Mouse (Mus musculus) heart, postnatal 0 days (tissue): Measurements from ENCODE around the gene Phip. TPM values are rescaled to one million over a fixed set of nuclear protein-coding genes. Genes with fewer than 3 reads are reported as not detected.

Experiments
- ATAC-seq: fragments of 200-750 bp; cut with Nextera tagmentation; 2 replicates; pipeline ENCODE4 v1.8.0; 2017; ENCODE audit warnings: low read depth, moderate number of reproducible peaks, moderate library complexity; ENCODE audit not compliant: insufficient read depth
- DNase-seq: peaks from one replicate; pipeline ENCODE4 v3.0.0-alpha.2; 2016; ENCODE audit warnings: low spot score
- H3K27ac ChIP-seq: fragments of 300-500 bp; sonication (generic); 2 replicates; pipeline ENCODE4 v1.5.1; 2014; ENCODE audit warnings: low read depth, mild to moderate bottlenecking
- H3K27me3 ChIP-seq: fragments of 300-500 bp; sonication (generic); 2 replicates; pipeline ENCODE4 v1.6.1; 2014; ENCODE audit warnings: low read length, mixed read lengths; ENCODE audit not compliant: control insufficient read depth, insufficient read depth
- H3K36me3 ChIP-seq: fragments of 300-500 bp; sonication (generic); replicated peaks from 2 replicates; pipeline ENCODE4 v1.6.1; 2014; ENCODE audit warnings: low read length, mixed read lengths; ENCODE audit not compliant: control insufficient read depth, insufficient read depth
- H3K4me1 ChIP-seq: fragments of 300-500 bp; sonication (generic); 2 replicates; pipeline ENCODE4 v1.6.1; 2014; ENCODE audit warnings: antibody characterized with exemption; ENCODE audit not compliant: control insufficient read depth, insufficient read depth
- H3K4me2 ChIP-seq: fragments of 300-500 bp; sonication (generic); 2 replicates; pipeline ENCODE4 v1.6.1; 2014; ENCODE audit warnings: low read depth, mild to moderate bottlenecking, low read length, moderate library complexity
- H3K4me3 ChIP-seq: fragments of 300-500 bp; sonication (generic); 2 replicates; pipeline ENCODE4 v1.5.1; 2014; ENCODE audit warnings: low read depth, low read length
- H3K9ac ChIP-seq: fragments of 300-500 bp; sonication (generic); replicated peaks from 2 replicates; pipeline ENCODE4 v1.6.1; 2014; ENCODE audit warnings: low read depth, low read length, mixed read lengths
- H3K9me3 ChIP-seq: fragments of 300-500 bp; sonication (generic); replicated peaks from 2 replicates; pipeline ENCODE4 v1.6.1; 2016; ENCODE audit warnings: low read length; ENCODE audit not compliant: control insufficient read depth
- CTCF ChIP-seq: IDR thresholded peaks from 2 replicates; pipeline ENCODE4 v1.5.1; 2016; ENCODE audit warnings: antibody characterized with exemption, control low read depth, low read depth
- EP300 ChIP-seq: IDR thresholded peaks from 2 replicates; pipeline ENCODE4 v1.6.1; 2016; ENCODE audit warnings: antibody characterized with exemption, low read depth
- WGBS: fragments of 180-500 bp; shearing (Covaris S2); extraction: QIAGEN DNeasy Blood & Tissue Kit; methylation state at CpG from one replicate; pipeline ENCODE4 v1.1.7; 2014; 5-methylcytosine and 5-hydroxymethylcytosine counted together
- polyA plus RNA-seq: library from polyadenylated mRNA; unstranded; fragments of >200 nt; fragmentation: Nextera tagmentation; extraction: Ambion mirVana; gene quantifications from 2 replicates; pipeline ENCODE4 v1.2.1, GENCODE M21; 2015
- total RNA-seq: library from RNA; depleted of rRNA; stranded (reverse); fragments of >200 nt; gene quantifications from 2 replicates; pipeline ENCODE4 v1.2.3, GENCODE M21; 2014; ENCODE audit warnings: low replicate concordance; rRNA removed

Gene Phip
- total and polyA plus RNA-seq, 2 experiments from 2014 or later = 26.6 to 47.6 TPM

DNA sequence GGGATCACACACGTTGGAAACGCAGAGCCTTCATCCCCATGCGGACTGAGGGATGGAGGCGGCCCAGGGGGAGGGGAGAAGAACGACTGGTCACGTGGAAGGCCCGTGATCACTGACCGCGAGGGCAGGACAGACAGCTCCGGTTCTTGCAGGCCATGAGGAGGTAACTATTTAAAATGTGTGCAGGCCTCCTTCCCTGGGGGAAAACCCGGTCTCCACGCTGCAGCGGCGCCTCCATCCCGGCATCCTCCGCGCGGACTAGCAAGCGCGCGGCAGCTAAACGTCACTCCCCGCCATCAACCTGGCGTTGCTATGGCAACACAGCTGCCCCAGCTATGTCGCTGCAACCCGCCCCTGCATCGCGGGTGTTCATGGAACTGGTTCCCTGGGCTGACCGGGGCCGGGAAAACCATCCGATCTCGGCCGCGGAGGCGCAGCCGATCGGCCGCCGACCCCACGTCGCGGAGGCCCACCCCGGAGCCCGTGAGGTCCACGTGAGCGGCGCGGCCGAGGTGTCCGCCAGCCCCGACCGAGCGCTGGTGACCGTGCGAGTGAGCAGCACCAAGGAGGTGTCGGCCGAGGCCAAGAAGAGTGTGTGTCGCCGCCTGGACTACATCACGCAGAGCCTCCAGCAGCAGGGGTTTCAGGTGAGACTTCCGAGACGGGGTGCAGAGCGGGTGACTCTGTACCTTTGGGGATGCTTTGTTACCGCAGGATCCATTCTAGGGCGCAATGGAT, 145.5 kb downstream of the Phip start:
- no peaks in the 10 kb centered on the region for H3K27me3 ChIP-seq
- peak overlapping the region; percentile 75 for H3K4me3 ChIP-seq
- ATAC-seq = peak; percentile 90
- peak overlapping the region; percentile 72 for H3K4me2 ChIP-seq
- H3K4me1 ChIP-seq = no peaks in the 10 kb centered on the region
- TF ChIP-seq EP300 = no peak
- no peak for TF ChIP-seq CTCF
- no peaks in the 10 kb centered on the region for H3K9me3 ChIP-seq
- H3K9ac ChIP-seq = peak overlapping the region; percentile 58
- H3K27ac ChIP-seq = peak overlapping the region; percentile 56
- DNase-seq = peak; percentile 84
- WGBS = under 1% methylated on average over 65 of the region's 65 CpGs
- H3K36me3 ChIP-seq = no peaks in the 10 kb centered on the region

- peak within 1 kb of the TSS; percentile 72 for H3K4me2 ChIP-seq
Observed at GRCm38 (mm10) chr9:82829007-82829689, 146.2 kb downstream of the Phip start, which contains the start of gene Irak1bp1. Gene Irak1bp1 (plus strand): TSS chr9:82829540.

DNA sequence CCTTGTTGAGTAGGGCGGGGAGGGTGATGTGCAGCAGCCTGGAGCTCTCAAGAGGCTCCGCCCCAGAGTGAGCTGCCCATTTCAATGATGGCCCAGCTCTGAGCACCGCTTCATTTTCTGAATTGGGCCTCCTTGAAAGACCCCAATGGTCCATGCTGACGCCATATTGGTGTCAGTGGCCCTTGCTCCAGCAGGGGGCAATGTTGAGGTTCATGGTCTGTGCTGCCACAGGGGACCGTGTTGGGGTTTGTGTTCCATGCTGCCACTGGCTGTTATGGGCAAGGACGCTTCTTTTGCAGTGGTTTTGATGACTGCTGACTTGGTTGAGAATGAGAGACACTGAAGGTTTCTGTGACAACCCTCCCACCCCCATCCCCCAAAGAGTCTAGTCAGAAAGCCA, 148.9 kb downstream of the Phip start:
- H3K9me3 ChIP-seq = no peaks in the 10 kb centered on the region
- no peak overlapping the region for H3K4me2 ChIP-seq
- H3K4me3 ChIP-seq = no peak overlapping the region
- H3K27me3 ChIP-seq = no peaks in the 10 kb centered on the region
- no peak overlapping the region for H3K9ac ChIP-seq
- no peaks in the 10 kb centered on the region for H3K36me3 ChIP-seq
- DNase-seq = no peak
- H3K27ac ChIP-seq = no peak overlapping the region
- ATAC-seq = no peak
- no peak for TF ChIP-seq CTCF
- no peak for TF ChIP-seq EP300
- H3K4me1 ChIP-seq = no peaks in the 10 kb centered on the region
- 87% methylated on average over 6 of the region's 6 CpGs for WGBS

More at GRCm38 (mm10) chr9:82829007-82829689, 146.2 kb downstream of the Phip start, which contains the start of gene Irak1bp1:
- H3K4me3 ChIP-seq = peak within 1 kb of the TSS; percentile 75
- H3K9me3 ChIP-seq = no peaks in the 10 kb centered on the region
- no peaks in the 10 kb centered on the region for H3K27me3 ChIP-seq
- H3K27ac ChIP-seq = peak within 1 kb of the TSS; percentile 56
- peak; percentile 8 for DNase-seq
- TF ChIP-seq CTCF (no peak), EP300 (no peak)
- ATAC-seq = peak; percentile 2; the same call in 1 of the 2 replicates
- H3K9ac ChIP-seq = peak within 1 kb of the TSS; percentile 58
- H3K4me1 ChIP-seq = no peaks in the 10 kb centered on the region
- WGBS = 15% methylated on average over 20 of the region's 20 CpGs
- H3K36me3 ChIP-seq = no peaks in the 10 kb centered on the region

Other genes with a start within 250 kb of the Phip start
- 9.2 and 12.4 TPM in 2 replicates for gene Irak1bp1, start 146.0 kb downstream of the Phip start, total RNA-seq
- 8.4 and 8.6 TPM in 2 replicates for gene Irak1bp1, start 146.0 kb downstream of the Phip start, polyA plus RNA-seq
- gene Hmgn3, start 171.2 kb upstream of the Phip start, total RNA-seq = 36.8 and 45.6 TPM in 2 replicates
- 89.6 and 96.9 TPM in 2 replicates for gene Hmgn3, start 171.2 kb upstream of the Phip start, polyA plus RNA-seq